Mouse (Mus musculus): ENCODE data around the gene Tktl1. TPM values are rescaled to one million over a fixed set of nuclear protein-coding genes. Genes with fewer than 3 reads are reported as not detected.
A peak's percentile ranks its signal among the peaks of the same experiment; 100 is the strongest.

The Tktl1 gene
- polyA plus RNA-seq, 2 experiments, result not detected

DNA sequence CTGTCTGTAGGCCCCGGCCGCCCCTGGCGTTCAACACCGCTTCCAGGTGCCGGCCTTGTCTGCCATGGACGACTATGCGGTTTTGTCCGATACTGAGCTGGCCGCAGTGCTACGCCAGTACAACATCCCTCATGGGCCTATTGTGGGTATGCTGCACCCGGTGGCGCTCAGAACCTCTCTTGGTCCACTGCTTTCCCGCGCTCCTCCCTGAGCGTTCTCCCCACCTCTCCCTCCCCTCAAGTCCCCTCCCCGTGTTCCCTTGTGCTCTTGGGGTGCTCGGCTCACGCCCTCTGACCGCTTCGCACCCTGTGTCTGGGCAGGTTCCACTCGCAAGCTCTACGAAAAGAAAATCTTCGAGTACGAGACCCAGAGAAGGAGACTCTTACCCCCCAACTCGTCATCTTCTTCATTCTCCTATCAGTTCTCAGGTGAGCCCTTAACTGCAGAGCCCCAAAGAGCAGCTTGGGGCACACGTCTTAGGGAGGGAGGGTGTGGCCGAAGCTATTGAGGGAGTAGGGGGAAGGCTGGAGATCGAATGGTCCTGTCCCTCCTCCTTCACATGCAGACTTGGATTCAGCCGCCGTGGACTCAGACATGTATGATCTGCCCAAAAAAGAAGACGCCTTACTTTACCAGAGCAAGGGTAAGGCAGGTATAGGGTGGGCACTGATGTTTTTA, 78.0 kb downstream of the Tktl1 start:
- H3K4me1 ChIP-seq (replicated peaks; ENCODE audit: control insufficient read depth in 2 of 2, insufficient read depth in 2 of 2, low read length in 1 of 2), result peaks cover 0 to 5% of the 10 kb centered on the region in 2 experiments; a peak in 2 of 4 replicates
- H3K27me3 ChIP-seq (ENCODE audit: control insufficient read depth, insufficient read depth, low read length), result no peaks in the 10 kb centered on the region
- peak overlapping the region; percentile 57 for H3K4me2 ChIP-seq (ENCODE audit: low read depth)
- peak overlapping the region; percentile 74 for H3K4me3 ChIP-seq (ENCODE audit: insufficient read depth in 1 of 2, low read depth in 2 of 2, low read length in 2 of 2)
- WGBS (ENCODE audit: insufficient replicate concordance), result 14% methylated on average over 31 of the region's 31 CpGs
- H3K36me3 ChIP-seq (replicated peaks; ENCODE audit: control insufficient read depth, insufficient read depth, low read depth), result no peaks in the 10 kb centered on the region; the same call in 1 of the 2 replicates
- ATAC-seq (ENCODE audit: insufficient read depth) (peak; percentile 66), DNase-seq (ENCODE audit: low read depth in 3 of 3, low spot score in 3 of 3) (no peak)
- peak overlapping the region; percentile 82 for H3K27ac ChIP-seq
- peak overlapping the region; percentile 78 for H3K9ac ChIP-seq (replicated peaks)
- H3K9me3 ChIP-seq (ENCODE audit: control insufficient read depth, low read length), result no peaks in the 10 kb centered on the region
- TF ChIP-seq EP300 (IDR thresholded peaks at IDR 0.05; ENCODE audit: low read depth) (no peak), CTCF (IDR thresholded peaks at IDR 0.05; ENCODE audit: low read depth) (peak; percentile 17; the same call in 1 of the 2 replicates)

DNA sequence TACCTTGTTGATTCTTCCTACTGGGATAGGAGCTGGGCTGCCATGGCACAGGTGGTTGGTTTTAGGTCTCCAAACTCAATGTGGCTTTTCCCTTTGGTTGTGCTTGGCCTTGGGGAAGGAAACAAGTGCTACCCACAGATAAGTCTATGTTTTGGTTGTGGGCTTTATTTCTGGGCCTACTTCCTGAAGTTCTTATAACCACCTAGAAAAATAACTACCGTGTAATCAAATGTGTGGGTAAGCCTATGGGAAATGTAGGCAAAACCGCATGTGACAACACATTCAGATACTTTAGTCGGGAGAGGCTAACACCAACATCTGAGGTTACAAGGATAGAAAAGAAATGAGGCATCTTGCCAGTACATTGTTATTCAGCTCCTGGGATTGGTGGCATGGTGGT, 80.7 kb downstream of the Tktl1 start:
- Histone ChIP-seq H3K36me3 (replicated peaks; ENCODE audit: control insufficient read depth, insufficient read depth, low read depth) (no peaks in the 10 kb centered on the region; the same call in 1 of the 2 replicates), H3K9me3 (ENCODE audit: control insufficient read depth, low read length) (no peaks in the 10 kb centered on the region), H3K4me2 (ENCODE audit: low read depth) (no peak overlapping the region), H3K4me3 (ENCODE audit: insufficient read depth in 1 of 2, low read depth in 2 of 2, low read length in 2 of 2) (no peak overlapping the region), H3K27me3 (ENCODE audit: control insufficient read depth, insufficient read depth, low read length) (no peaks in the 10 kb centered on the region), H3K27ac (no peak overlapping the region), H3K4me1 (replicated peaks; ENCODE audit: control insufficient read depth in 2 of 2, insufficient read depth in 2 of 2, low read length in 1 of 2) (peaks cover 0 to 5% of the 10 kb centered on the region in 2 experiments; a peak in 2 of 4 replicates), H3K9ac (replicated peaks) (no peak overlapping the region)
- 62% methylated on average over 3 of the region's 3 CpGs for WGBS (ENCODE audit: insufficient replicate concordance)
- TF ChIP-seq EP300 (IDR thresholded peaks at IDR 0.05; ENCODE audit: low read depth) (no peak), CTCF (IDR thresholded peaks at IDR 0.05; ENCODE audit: low read depth) (no peak)
- no peak for ATAC-seq (ENCODE audit: insufficient read depth)
- no peak for DNase-seq (ENCODE audit: low read depth in 3 of 3, low spot score in 3 of 3)

Other genes with a start within 250 kb of the Tktl1 start
- 7.3 and 10.4 TPM in 2 replicates for gene Renbp, start 246.4 kb upstream of the Tktl1 start, polyA plus RNA-seq (2012; rRNA removed)
- 13.7 and 14.8 TPM in 2 replicates for gene Renbp, start 246.4 kb upstream of the Tktl1 start, polyA plus RNA-seq (2014; fragmentation: Nextera tagmentation; extraction: Ambion mirVana)
- 28.9 and 33.2 TPM in 2 replicates for gene Hcfc1, start 210.9 kb upstream of the Tktl1 start, polyA plus RNA-seq (2012; rRNA removed)
- 35.1 and 42.8 TPM in 2 replicates for gene Hcfc1, start 210.9 kb upstream of the Tktl1 start, polyA plus RNA-seq (2014; fragmentation: Nextera tagmentation; extraction: Ambion mirVana)
- gene Irak1, start 153.3 kb upstream of the Tktl1 start, polyA plus RNA-seq (2012; rRNA removed), result 19.9 and 20.2 TPM in 2 replicates
- 15.5 and 17.0 TPM in 2 replicates for gene Irak1, start 153.3 kb upstream of the Tktl1 start, polyA plus RNA-seq (2014; fragmentation: Nextera tagmentation; extraction: Ambion mirVana)
- not detected in 2 replicates for gene Opn1mw, start 49.8 kb upstream of the Tktl1 start, polyA plus RNA-seq (2012; rRNA removed)
- gene Opn1mw, start 49.8 kb upstream of the Tktl1 start, polyA plus RNA-seq (2014; fragmentation: Nextera tagmentation; extraction: Ambion mirVana), result not detected in 2 replicates
- gene Mecp2, start 41.9 kb upstream of the Tktl1 start, polyA plus RNA-seq (2012; rRNA removed), result 2.2 and 3.2 TPM in 2 replicates
- gene Mecp2, start 41.9 kb upstream of the Tktl1 start, polyA plus RNA-seq (2014; fragmentation: Nextera tagmentation; extraction: Ambion mirVana), result 4.4 and 6.0 TPM in 2 replicates
- not detected in 2 replicates for gene Tex28, start 9.4 kb upstream of the Tktl1 start, polyA plus RNA-seq (2012; rRNA removed)
- not detected in 2 replicates for gene Tex28, start 9.4 kb upstream of the Tktl1 start, polyA plus RNA-seq (2014; fragmentation: Nextera tagmentation; extraction: Ambion mirVana)
- gene Flna, start 72.6 kb downstream of the Tktl1 start, polyA plus RNA-seq (2012; rRNA removed), result 56.3 and 69.6 TPM in 2 replicates
- gene Flna, start 72.6 kb downstream of the Tktl1 start, polyA plus RNA-seq (2014; fragmentation: Nextera tagmentation; extraction: Ambion mirVana), result 36.6 and 39.2 TPM in 2 replicates
- 27.3 and 43.6 TPM in 2 replicates for gene Emd, start 77.4 kb downstream of the Tktl1 start, polyA plus RNA-seq (2012; rRNA removed)
- 9.4 and 11.1 TPM in 2 replicates for gene Emd, start 77.4 kb downstream of the Tktl1 start, polyA plus RNA-seq (2014; fragmentation: Nextera tagmentation; extraction: Ambion mirVana)
- gene Rpl10, start 93.6 kb downstream of the Tktl1 start, polyA plus RNA-seq (2012; rRNA removed), result 942 and 1,216 TPM in 2 replicates
- 522 and 532 TPM in 2 replicates for gene Rpl10, start 93.6 kb downstream of the Tktl1 start, polyA plus RNA-seq (2014; fragmentation: Nextera tagmentation; extraction: Ambion mirVana)
- gene Taz, start 104.7 kb downstream of the Tktl1 start, polyA plus RNA-seq (2012; rRNA removed), result 16.1 and 18.7 TPM in 2 replicates
- gene Taz, start 104.7 kb downstream of the Tktl1 start, polyA plus RNA-seq (2014; fragmentation: Nextera tagmentation; extraction: Ambion mirVana), result 18.7 and 21.6 TPM in 2 replicates
- gene Dnase1l1, start 105.1 kb downstream of the Tktl1 start, polyA plus RNA-seq (2012; rRNA removed), result 19.5 and 22.6 TPM in 2 replicates
- gene Dnase1l1, start 105.1 kb downstream of the Tktl1 start, polyA plus RNA-seq (2014; fragmentation: Nextera tagmentation; extraction: Ambion mirVana), result 20.9 and 23.8 TPM in 2 replicates
- 64.7 and 69.6 TPM in 2 replicates for gene Atp6ap1, start 119.8 kb downstream of the Tktl1 start, polyA plus RNA-seq (2012; rRNA removed)
- gene Atp6ap1, start 119.8 kb downstream of the Tktl1 start, polyA plus RNA-seq (2014; fragmentation: Nextera tagmentation; extraction: Ambion mirVana), result 54.1 and 60.6 TPM in 2 replicates
- 95.0 and 105 TPM in 2 replicates for gene Gdi1, start 127.7 kb downstream of the Tktl1 start, polyA plus RNA-seq (2012; rRNA removed)
- gene Gdi1, start 127.7 kb downstream of the Tktl1 start, polyA plus RNA-seq (2014; fragmentation: Nextera tagmentation; extraction: Ambion mirVana), result 31.9 and 35.5 TPM in 2 replicates
- 8.2 and 21.3 TPM in 2 replicates for gene Fam50a, start 135.8 kb downstream of the Tktl1 start, polyA plus RNA-seq (2012; rRNA removed)
- gene Fam50a, start 135.8 kb downstream of the Tktl1 start, polyA plus RNA-seq (2014; fragmentation: Nextera tagmentation; extraction: Ambion mirVana), result 20.7 and 26.4 TPM in 2 replicates
- 2.9 and 3.9 TPM in 2 replicates for gene Plxna3, start 151.8 kb downstream of the Tktl1 start, polyA plus RNA-seq (2012; rRNA removed)
- 0.51 and 1.0 TPM in 2 replicates for gene Plxna3, start 151.8 kb downstream of the Tktl1 start, polyA plus RNA-seq (2014; fragmentation: Nextera tagmentation; extraction: Ambion mirVana)
- gene Lage3, start 176.4 kb downstream of the Tktl1 start, polyA plus RNA-seq (2012; rRNA removed), result 51.9 and 55.2 TPM in 2 replicates
- 56.1 and 57.5 TPM in 2 replicates for gene Lage3, start 176.4 kb downstream of the Tktl1 start, polyA plus RNA-seq (2014; fragmentation: Nextera tagmentation; extraction: Ambion mirVana)
- 19.2 and 19.7 TPM in 2 replicates for gene Ubl4a, start 196.0 kb downstream of the Tktl1 start, polyA plus RNA-seq (2012; rRNA removed)
- 45.5 and 49.1 TPM in 2 replicates for gene Ubl4a, start 196.0 kb downstream of the Tktl1 start, polyA plus RNA-seq (2014; fragmentation: Nextera tagmentation; extraction: Ambion mirVana)
- gene Slc10a3, start 196.1 kb downstream of the Tktl1 start, polyA plus RNA-seq (2012; rRNA removed), result 4.5 and 5.1 TPM in 2 replicates
- gene Slc10a3, start 196.1 kb downstream of the Tktl1 start, polyA plus RNA-seq (2014; fragmentation: Nextera tagmentation; extraction: Ambion mirVana), result 6.5 and 6.9 TPM in 2 replicates
- 7.5 and 7.8 TPM in 2 replicates for gene Fam3a, start 216.0 kb downstream of the Tktl1 start, polyA plus RNA-seq (2012; rRNA removed)
- 7.1 and 7.5 TPM in 2 replicates for gene Fam3a, start 216.0 kb downstream of the Tktl1 start, polyA plus RNA-seq (2014; fragmentation: Nextera tagmentation; extraction: Ambion mirVana)
- gene Ikbkg, start 216.0 kb downstream of the Tktl1 start, polyA plus RNA-seq (2012; rRNA removed), result 6.9 and 13.2 TPM in 2 replicates
- gene Ikbkg, start 216.0 kb downstream of the Tktl1 start, polyA plus RNA-seq (2014; fragmentation: Nextera tagmentation; extraction: Ambion mirVana), result 18.5 and 23.0 TPM in 2 replicates